Mouse (Mus musculus) kidney, embryonic 16.5 days (tissue): ENCODE measurements around the gene Cactin. TPM values are rescaled to one million over a fixed set of nuclear protein-coding genes. Genes with fewer than 3 reads are reported as not detected.

Experiments
- ATAC-seq: fragments of 200-750 bp; cut with Nextera tagmentation; 2 replicates; pipeline ENCODE4 v1.8.0; 2017; ENCODE audit warnings: moderate TSS enrichment; ENCODE audit not compliant: low FRiP score, low TSS enrichment
- H3K27ac ChIP-seq: fragments of 300-500 bp; sonication (generic); 2 replicates; pipeline ENCODE4 v1.5.1; 2014; ENCODE audit warnings: low read length
- H3K27me3 ChIP-seq: fragments of 300-500 bp; sonication (generic); 2 replicates; pipeline ENCODE4 v1.6.1; 2014; ENCODE audit warnings: low read length, control low read depth, mixed read lengths; ENCODE audit not compliant: insufficient read depth
- H3K36me3 ChIP-seq: fragments of 300-500 bp; sonication (generic); 2 replicates; pipeline ENCODE4 v1.6.1; 2014; ENCODE audit warnings: low read length, control low read depth, mixed read lengths; ENCODE audit not compliant: insufficient read depth
- H3K4me1 ChIP-seq: fragments of 300-500 bp; sonication (generic); 2 replicates; pipeline ENCODE4 v1.6.1; 2014; ENCODE audit warnings: low read length, control low read depth, mixed read lengths; ENCODE audit not compliant: insufficient read depth
- H3K4me2 ChIP-seq: fragments of 300-500 bp; sonication (generic); replicated peaks from 2 replicates; pipeline ENCODE4 v1.6.1; 2014; ENCODE audit warnings: low read depth, low read length
- H3K4me3 ChIP-seq: fragments of 300-500 bp; sonication (generic); 2 replicates; pipeline ENCODE4 v1.5.1; 2014; ENCODE audit warnings: mild to moderate bottlenecking, low read length
- H3K9ac ChIP-seq: fragments of 300-500 bp; sonication (generic); replicated peaks from 2 replicates; pipeline ENCODE4 v1.6.1; 2014; ENCODE audit warnings: low read length
- H3K9me3 ChIP-seq: fragments of 300-500 bp; sonication (generic); 2 replicates; pipeline ENCODE4 v1.6.1; 2016; ENCODE audit warnings: low read length, control low read depth
- WGBS: fragments of 180-500 bp; shearing (Covaris S2); extraction: QIAGEN DNeasy Blood & Tissue Kit; methylation state at CpG from one replicate; pipeline ENCODE4 v1.1.7; 2014; 5-methylcytosine and 5-hydroxymethylcytosine counted together
- polyA plus RNA-seq: library from polyadenylated mRNA; unstranded; fragments of >200 nt; fragmentation: Nextera tagmentation; extraction: Ambion mirVana; gene quantifications from 2 replicates; pipeline ENCODE4 v1.2.1, GENCODE M21; 2015

Gene Cactin
- polyA plus RNA-seq, 1 experiment from 2014 or later: 43.2 TPM

- Histone ChIP-seq H3K9ac (peak overlapping the region; percentile 29; the same call in 1 of the 2 replicates), H3K27ac (peak overlapping the region; percentile 82), H3K9me3 (no peaks in the 10 kb centered on the region), H3K4me3 (no peak overlapping the region), H3K27me3 (0 out of 2 replicates have a peak, but pooled peaks cover 4% of the 10 kb centered on the region), H3K4me1 (peaks cover 27% of the 10 kb centered on the region), H3K4me2 (no peak overlapping the region), H3K36me3 (no peaks in the 10 kb centered on the region)
- 41% methylated on average over 19 of the region's 19 CpGs for WGBS
- peak; percentile 46; the same call in 1 of the 2 replicates for ATAC-seq
Measured at GRCm38 (mm10) chr10:81335393-81336340, 14.8 kb downstream of the Cactin start.

GRCm38 (mm10) chr10:81336558-81336957 lies 15.7 kb downstream of the Cactin start:
- 80% methylated on average over 4 of the region's 4 CpGs for whole genome bisulfite sequencing
- ATAC-seq: no peak

GRCm38 (mm10) chr10:81340551-81341332 lies 19.8 kb downstream of the Cactin start:
- Histone ChIP-seq H3K4me1 (peaks cover 15% of the 10 kb centered on the region), H3K27me3 (peaks cover 37% of the 10 kb centered on the region), H3K27ac (no peak overlapping the region), H3K4me2 (no peak overlapping the region), H3K9ac (no peak overlapping the region), H3K4me3 (no peak overlapping the region), H3K36me3 (no peaks in the 10 kb centered on the region), H3K9me3 (no peaks in the 10 kb centered on the region)
- no peak for ATAC-seq
- WGBS: 41% methylated on average over 17 of the region's 17 CpGs

More at GRCm38 (mm10) chr10:81336558-81336957, 15.7 kb downstream of the Cactin start:
- Histone ChIP-seq H3K9ac (no peak overlapping the region), H3K4me3 (no peak overlapping the region), H3K36me3 (no peaks in the 10 kb centered on the region), H3K27me3 (peaks cover 11% of the 10 kb centered on the region; the same call in 1 of the 2 replicates), H3K9me3 (no peaks in the 10 kb centered on the region), H3K27ac (peak overlapping the region; percentile 82; the same call in 1 of the 2 replicates), H3K4me1 (peaks cover 27% of the 10 kb centered on the region), H3K4me2 (no peak overlapping the region)

- 36% methylated on average over 16 of the region's 16 CpGs for WGBS
- no peak for ATAC-seq
- peaks cover 37% of the 10 kb centered on the region for H3K27me3 ChIP-seq
- no peaks in the 10 kb centered on the region for H3K9me3 ChIP-seq
- H3K9ac ChIP-seq: no peak overlapping the region
- H3K27ac ChIP-seq: no peak overlapping the region
- no peak overlapping the region for H3K4me3 ChIP-seq
- H3K4me2 ChIP-seq: no peak overlapping the region
- no peaks in the 10 kb centered on the region for H3K36me3 ChIP-seq
- peaks cover 10% of the 10 kb centered on the region for H3K4me1 ChIP-seq
Measured at GRCm38 (mm10) chr10:81341333-81341949, 20.5 kb downstream of the Cactin start.

GRCm38 (mm10) chr10:81342686-81343505 lies 22.0 kb downstream of the Cactin start, which contains the start of gene Gipc3:
Gene Gipc3, minus strand, starts transcription at chr10:81343266.
- H3K36me3 ChIP-seq: peaks cover 3% of the 10 kb centered on the region; the same call in 1 of the 2 replicates
- peak within 1 kb of the TSS; percentile 54 for H3K4me3 ChIP-seq
- peaks cover 37% of the 10 kb centered on the region for H3K27me3 ChIP-seq
- no peak within 1 kb of the TSS for H3K27ac ChIP-seq
- H3K9me3 ChIP-seq: no peaks in the 10 kb centered on the region
- ATAC-seq: no peak
- H3K4me1 ChIP-seq: peaks cover 20% of the 10 kb centered on the region
- 2% methylated on average over 62 of the region's 67 CpGs for WGBS
- peak within 1 kb of the TSS; percentile 83 for H3K4me2 ChIP-seq
- H3K9ac ChIP-seq: peak within 1 kb of the TSS; percentile 69

GRCm38 (mm10) chr10:81344421-81345161 lies 23.7 kb downstream of the Cactin start:
- no peak overlapping the region for H3K4me3 ChIP-seq
- H3K4me1 ChIP-seq: peaks cover 28% of the 10 kb centered on the region
- H3K27me3 ChIP-seq: peaks cover 37% of the 10 kb centered on the region
- no peak overlapping the region for H3K27ac ChIP-seq
- no peak overlapping the region for H3K9ac ChIP-seq
- ATAC-seq: no peak
- H3K36me3 ChIP-seq: peaks cover 7% of the 10 kb centered on the region; the same call in 1 of the 2 replicates
- H3K4me2 ChIP-seq: no peak overlapping the region
- no peaks in the 10 kb centered on the region for H3K9me3 ChIP-seq
- 49% methylated on average over 8 of the region's 8 CpGs for WGBS

- Histone ChIP-seq H3K27me3 (peaks cover 37% of the 10 kb centered on the region), H3K4me1 (peaks cover 32% of the 10 kb centered on the region), H3K4me3 (no peak overlapping the region), H3K4me2 (no peak overlapping the region), H3K9me3 (no peaks in the 10 kb centered on the region), H3K27ac (no peak overlapping the region), H3K36me3 (peaks cover 7% of the 10 kb centered on the region; the same call in 1 of the 2 replicates), H3K9ac (no peak overlapping the region)
- no peak for ATAC-seq
- WGBS: 68% methylated on average over 4 of the region's 4 CpGs
Measured at GRCm38 (mm10) chr10:81345162-81345534, 24.2 kb downstream of the Cactin start.

GRCm38 (mm10) chr10:81346453-81347067 lies 25.7 kb downstream of the Cactin start:
- Histone ChIP-seq H3K4me3 (peak overlapping the region; percentile 42), H3K27ac (peak overlapping the region; percentile 61), H3K4me1 (peaks cover 39% of the 10 kb centered on the region), H3K4me2 (peak overlapping the region; percentile 73), H3K9me3 (no peaks in the 10 kb centered on the region), H3K27me3 (peaks cover 30% of the 10 kb centered on the region), H3K9ac (peak overlapping the region; percentile 61), H3K36me3 (peaks cover 7% of the 10 kb centered on the region; the same call in 1 of the 2 replicates)
- WGBS: 8% methylated on average over 54 of the region's 55 CpGs
- peak; percentile 8; the same call in 1 of the 2 replicates for ATAC-seq
